Mouse (Mus musculus): ENCODE results near the gene Ttc39b. TPM values are rescaled to one million over a fixed set of nuclear protein-coding genes. Genes with fewer than 3 reads are reported as not detected.
"Not testable (repeated sequence)": the region's sequence is repeated elsewhere in the genome, so short reads cannot be mapped to it uniquely, and the experiment has no call there.

Ttc39b gene
- polyA plus RNA-seq, 1 experiment from 2014 or later = 8.4 TPM

DNA sequence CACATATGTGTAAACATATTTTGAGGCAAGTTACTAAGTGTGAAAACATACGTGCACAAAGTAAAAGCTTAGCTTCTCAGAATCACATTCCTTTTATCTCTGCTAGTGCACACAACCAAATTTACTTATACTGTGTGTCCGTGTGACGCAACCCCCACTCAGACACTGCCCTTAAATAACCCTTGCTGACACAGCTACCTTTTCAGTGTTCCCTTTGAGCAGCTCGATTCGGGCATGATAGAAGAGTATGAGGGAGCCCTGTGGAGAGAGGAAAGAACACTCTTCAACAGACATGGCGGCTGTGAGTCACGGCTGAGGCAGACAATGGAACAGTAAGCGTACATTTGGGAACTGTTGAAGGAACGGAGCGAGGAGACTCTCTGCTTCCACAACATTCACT is 80.3 kb downstream of the Ttc39b start:
- Histone ChIP-seq H3K4me3 (ENCODE audit: inconsistent target) (no peak overlapping the region), H3K79me2 (ENCODE audit: inconsistent target) (no peaks in the 10 kb centered on the region), H3K36me3 (ENCODE audit: inconsistent target) (no peaks in the 10 kb centered on the region), H3K27ac (no peak overlapping the region)
- WGBS (ENCODE audit: missing documents) = 91% methylated on average over 10 of the region's 10 CpGs

DNA sequence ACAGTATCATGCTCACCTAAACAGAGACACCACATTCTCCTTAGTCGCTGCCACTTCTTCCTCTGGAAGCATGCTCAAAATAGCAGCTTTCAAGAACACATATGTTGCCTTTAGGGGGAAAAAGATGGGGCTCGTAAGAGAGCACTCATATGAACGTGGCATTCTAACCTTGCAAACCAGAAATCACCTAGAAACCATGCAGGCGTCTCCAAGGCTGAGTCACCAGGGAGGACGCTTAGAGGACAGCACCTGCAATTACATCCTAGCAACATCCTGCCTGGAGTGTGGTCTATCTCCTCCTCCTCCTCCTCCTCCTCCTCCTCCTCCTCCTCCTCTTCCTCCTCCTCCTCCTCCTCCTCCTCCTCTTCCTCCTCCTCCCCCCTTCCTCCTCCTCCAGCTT is 82.4 kb downstream of the Ttc39b start:
- WGBS (ENCODE audit: missing documents) = 81% methylated on average over 3 of the region's 5 CpGs
- Histone ChIP-seq H3K4me3 (ENCODE audit: inconsistent target) (no peak overlapping the region), H3K27ac (no peak overlapping the region), H3K79me2 (ENCODE audit: inconsistent target) (no peaks in the 10 kb centered on the region), H3K36me3 (ENCODE audit: inconsistent target) (no peaks in the 10 kb centered on the region)

DNA sequence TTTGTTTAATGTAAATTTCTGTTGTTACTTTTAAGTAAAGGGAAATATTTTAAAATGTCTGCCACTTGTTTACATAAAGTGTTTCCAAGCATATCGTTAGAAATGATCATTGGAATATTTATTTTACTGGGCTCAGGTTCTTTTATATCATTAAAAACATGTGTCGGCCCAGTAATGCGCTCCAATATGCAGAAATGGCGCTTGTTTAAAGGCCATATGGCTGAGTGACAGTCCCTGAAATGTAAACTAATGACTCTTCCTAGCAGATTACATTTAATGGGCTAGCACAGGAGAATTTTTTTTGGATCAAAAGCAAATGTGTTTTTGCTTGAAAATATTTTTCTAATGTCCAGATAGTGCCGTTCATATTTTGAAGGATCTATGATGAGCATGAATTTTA is 86.4 kb downstream of the Ttc39b start:
- no peak overlapping the region for H3K27ac ChIP-seq
- WGBS (ENCODE audit: missing documents) = 87% methylated on average over 5 of the region's 5 CpGs
- H3K36me3 ChIP-seq (ENCODE audit: inconsistent target) = no peaks in the 10 kb centered on the region
- no peak overlapping the region for H3K4me3 ChIP-seq (ENCODE audit: inconsistent target)
- H3K79me2 ChIP-seq (ENCODE audit: inconsistent target) = no peaks in the 10 kb centered on the region

DNA sequence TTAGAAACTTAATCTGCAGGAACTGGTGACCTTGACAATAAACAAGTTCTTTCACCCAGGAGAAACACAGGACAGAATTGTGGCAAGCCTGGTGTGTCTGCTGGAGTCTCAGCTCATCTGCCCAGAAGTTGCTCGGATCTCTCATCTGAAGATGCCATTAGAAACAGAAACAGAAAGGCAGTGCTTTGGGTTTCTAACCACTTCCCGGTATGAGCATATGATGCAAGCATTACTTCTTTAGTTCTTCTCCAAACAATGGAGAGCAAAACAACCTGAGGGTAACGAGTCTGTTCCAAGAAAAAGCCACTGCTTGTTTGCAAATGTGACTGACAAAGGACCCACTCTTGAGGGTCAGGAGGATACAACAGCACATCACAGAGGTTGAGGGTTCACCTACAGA is 88.8 kb downstream of the Ttc39b start:
- 0% methylated on average over 1 of the region's 3 CpGs for WGBS (ENCODE audit: missing documents)
- H3K27ac ChIP-seq; H3K4me3 ChIP-seq (ENCODE audit: inconsistent target); H3K36me3 ChIP-seq (ENCODE audit: inconsistent target); H3K79me2 ChIP-seq (ENCODE audit: inconsistent target): not testable (repeated sequence)

DNA sequence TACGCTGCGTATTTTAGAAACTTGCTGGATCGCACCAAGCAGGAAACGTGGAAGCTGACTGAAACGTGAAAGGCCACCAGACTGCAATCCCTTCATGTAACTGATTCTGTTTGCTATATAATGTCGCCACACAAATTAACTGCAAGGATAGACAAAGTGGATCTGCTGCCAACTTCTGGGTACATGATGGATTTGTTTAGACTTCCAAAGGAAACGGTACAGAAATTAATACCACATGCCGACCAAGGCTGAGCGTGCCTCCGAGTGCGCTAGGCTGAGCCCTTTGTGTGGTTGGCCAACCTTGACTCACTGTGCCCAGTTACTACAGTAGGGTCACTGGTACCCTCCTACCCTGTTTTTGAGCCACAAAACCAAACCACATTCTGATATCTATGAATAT is 89.3 kb downstream of the Ttc39b start:
- Histone ChIP-seq H3K27ac (0 out of 2 replicates have a peak overlapping the region, but pooled peaks have one; percentile 7), H3K4me3 (ENCODE audit: inconsistent target) (no peak overlapping the region), H3K79me2 (ENCODE audit: inconsistent target) (no peaks in the 10 kb centered on the region), H3K36me3 (ENCODE audit: inconsistent target) (no peaks in the 10 kb centered on the region)
- 80% methylated on average over 11 of the region's 11 CpGs for WGBS (ENCODE audit: missing documents)

DNA sequence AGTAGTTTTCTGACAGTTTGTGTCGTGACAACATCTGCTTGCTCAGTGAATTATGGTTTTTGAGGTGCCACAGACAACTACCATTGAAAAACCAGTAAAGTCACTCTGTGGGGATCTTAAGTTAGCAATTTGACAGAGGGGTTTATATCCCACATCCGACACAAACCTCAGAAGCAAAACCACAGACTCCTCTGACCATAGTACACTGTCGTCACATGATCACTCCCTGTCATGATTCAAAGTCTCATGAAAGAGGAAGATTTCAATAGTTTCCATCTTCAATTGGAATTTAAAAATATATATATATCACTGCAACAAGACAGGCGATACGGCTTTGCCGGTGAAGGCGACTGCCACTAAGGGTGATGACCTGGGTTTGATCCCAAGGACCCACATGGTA is 89.9 kb downstream of the Ttc39b start:
- H3K4me3 ChIP-seq (ENCODE audit: inconsistent target) = no peak overlapping the region
- H3K36me3 ChIP-seq (ENCODE audit: inconsistent target) = no peaks in the 10 kb centered on the region
- WGBS (ENCODE audit: missing documents) = 40% methylated on average over 7 of the region's 7 CpGs
- H3K79me2 ChIP-seq (ENCODE audit: inconsistent target) = no peaks in the 10 kb centered on the region
- H3K27ac ChIP-seq = no peak overlapping the region

DNA sequence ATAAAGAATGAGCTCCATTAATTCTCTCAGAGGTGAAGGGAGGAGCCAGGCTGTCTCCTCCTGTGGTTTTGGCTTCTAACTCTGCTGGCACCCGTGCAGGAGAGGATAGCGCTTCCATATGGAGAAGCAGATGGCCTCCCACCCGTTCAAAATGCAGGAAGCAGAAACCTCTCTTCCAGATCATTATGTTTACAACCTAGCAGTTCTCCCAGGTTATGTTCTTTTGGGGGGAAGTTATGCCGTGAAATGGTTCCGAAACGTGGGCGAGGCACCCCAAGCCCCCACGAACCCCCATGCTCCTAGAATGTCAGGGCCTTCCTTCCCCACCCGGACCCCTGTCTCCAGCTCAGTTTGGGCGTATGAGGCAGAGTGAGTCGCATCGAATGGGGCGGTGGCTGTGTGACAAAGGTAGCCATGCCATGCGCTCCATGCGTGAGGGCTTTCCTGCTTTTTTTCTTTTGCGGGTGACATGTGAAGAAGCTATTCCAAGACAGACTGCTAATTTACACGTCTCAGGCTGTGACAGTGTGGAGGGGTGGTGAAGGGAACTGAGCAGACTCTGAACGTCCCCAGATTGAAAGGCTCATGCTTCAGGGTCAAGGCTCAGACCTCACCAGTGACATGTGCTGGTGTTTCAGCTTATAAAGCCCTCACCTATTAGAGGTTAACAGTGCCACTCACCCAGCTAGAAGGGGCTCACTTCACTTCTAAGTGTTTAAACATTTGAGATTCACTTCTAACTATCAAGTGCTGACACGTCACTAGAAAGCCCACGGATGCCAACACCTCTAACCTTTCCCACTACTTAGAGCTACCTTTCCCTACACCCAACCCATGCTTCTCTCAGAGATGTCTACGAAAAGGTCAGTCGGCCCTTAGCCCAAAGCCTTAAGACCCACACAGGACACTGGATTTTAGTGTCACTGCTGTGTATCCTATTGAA is 90.6 kb downstream of the Ttc39b start:
- Histone ChIP-seq H3K79me2 (ENCODE audit: inconsistent target) (no peaks in the 10 kb centered on the region), H3K36me3 (ENCODE audit: inconsistent target) (no peaks in the 10 kb centered on the region), H3K4me3 (ENCODE audit: inconsistent target) (no peak overlapping the region), H3K27ac (no peak overlapping the region)
- 86% methylated on average over 22 of the region's 22 CpGs for WGBS (ENCODE audit: missing documents)

- Histone ChIP-seq H3K36me3 (ENCODE audit: inconsistent target) (no peaks in the 10 kb centered on the region), H3K79me2 (ENCODE audit: inconsistent target) (no peaks in the 10 kb centered on the region), H3K27ac (no peak overlapping the region), H3K4me3 (ENCODE audit: inconsistent target) (no peak overlapping the region)
- WGBS (ENCODE audit: missing documents) = 96% methylated on average over 9 of the region's 9 CpGs
These were observed 91.7 kb downstream of the Ttc39b start for GRCm38 (mm10) chr4:83232315-83232880.

DNA sequence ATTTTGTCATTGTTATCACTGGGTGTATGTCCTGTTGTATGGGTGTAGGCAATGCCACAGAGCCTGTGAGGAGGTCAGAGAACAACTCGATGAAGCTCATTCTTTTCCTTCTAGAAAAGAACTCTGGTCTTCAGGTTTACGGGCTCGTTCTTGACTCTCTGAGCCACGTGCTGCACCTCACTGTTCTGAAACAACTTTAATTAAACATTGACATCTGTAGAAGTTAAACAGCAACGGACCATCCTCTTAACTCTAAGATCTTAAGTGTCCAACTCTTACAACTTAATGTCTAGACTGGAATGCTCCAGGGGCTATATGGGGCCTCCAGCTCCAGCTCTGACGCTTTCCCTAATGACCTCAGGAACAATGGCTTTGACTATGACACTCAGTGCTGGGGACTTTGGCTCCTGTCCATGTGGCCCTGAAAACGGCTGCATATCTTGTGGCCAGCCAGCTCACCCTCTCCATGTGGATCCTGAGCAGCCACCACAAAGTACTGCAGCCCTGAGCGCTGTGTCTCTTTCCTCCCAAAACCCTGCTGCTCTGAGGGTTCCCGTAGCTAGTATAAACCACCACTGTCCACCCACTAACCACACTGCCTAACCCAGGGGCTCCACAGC is 95.3 kb downstream of the Ttc39b start:
- Histone ChIP-seq H3K36me3 (ENCODE audit: inconsistent target) (no peaks in the 10 kb centered on the region), H3K4me3 (ENCODE audit: inconsistent target) (no peak overlapping the region), H3K27ac (no peak overlapping the region), H3K79me2 (ENCODE audit: inconsistent target) (no peaks in the 10 kb centered on the region)
- WGBS (ENCODE audit: missing documents) = 81% methylated on average over 9 of the region's 9 CpGs

DNA sequence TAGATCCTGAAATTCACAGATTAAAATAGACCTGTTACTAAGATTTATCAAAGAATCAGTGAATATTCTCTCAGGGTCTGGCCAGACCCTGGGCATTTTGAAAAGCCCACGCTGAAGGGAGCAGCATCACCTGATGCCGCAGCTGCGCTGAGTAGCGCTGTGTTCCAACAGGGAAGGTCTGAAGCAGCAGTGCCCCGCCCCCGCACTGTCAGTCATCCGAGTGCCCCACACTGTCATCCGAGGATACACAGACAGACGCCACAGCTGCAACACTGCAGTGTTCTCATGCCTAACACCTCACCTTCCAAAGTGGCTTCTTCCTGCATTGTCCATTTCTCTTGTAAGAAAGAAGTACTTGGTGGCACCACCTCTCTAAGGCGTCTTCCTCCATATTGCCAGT is 96.0 kb downstream of the Ttc39b start:
- H3K4me3 ChIP-seq (ENCODE audit: inconsistent target) = no peak overlapping the region
- no peak overlapping the region for H3K27ac ChIP-seq
- H3K36me3 ChIP-seq (ENCODE audit: inconsistent target) = no peaks in the 10 kb centered on the region
- no peaks in the 10 kb centered on the region for H3K79me2 ChIP-seq (ENCODE audit: inconsistent target)
- 93% methylated on average over 10 of the region's 10 CpGs for WGBS (ENCODE audit: missing documents)

- 91% methylated on average over 6 of the region's 8 CpGs for WGBS (ENCODE audit: missing documents)
- H3K27ac ChIP-seq = no peak overlapping the region
- no peaks in the 10 kb centered on the region for H3K36me3 ChIP-seq (ENCODE audit: inconsistent target)
- H3K79me2 ChIP-seq (ENCODE audit: inconsistent target) = no peaks in the 10 kb centered on the region
- H3K4me3 ChIP-seq (ENCODE audit: inconsistent target) = no peak overlapping the region
These were observed 98.3 kb downstream of the Ttc39b start for GRCm38 (mm10) chr4:83225633-83226360.

- WGBS (ENCODE audit: missing documents) = 61% methylated on average over 5 of the region's 5 CpGs
- Histone ChIP-seq H3K79me2 (ENCODE audit: inconsistent target) (no peaks in the 10 kb centered on the region), H3K4me3 (ENCODE audit: inconsistent target) (no peak overlapping the region), H3K36me3 (ENCODE audit: inconsistent target) (no peaks in the 10 kb centered on the region), H3K27ac (no peak overlapping the region)
These were observed 99.8 kb downstream of the Ttc39b start for GRCm38 (mm10) chr4:83224242-83224641.

GRCm38 (mm10) chr4:83223197-83223596 is 100.9 kb downstream of the Ttc39b start:
- H3K27ac ChIP-seq = no peak overlapping the region
- no peaks in the 10 kb centered on the region for H3K79me2 ChIP-seq (ENCODE audit: inconsistent target)
- no peak overlapping the region for H3K4me3 ChIP-seq (ENCODE audit: inconsistent target)
- WGBS (ENCODE audit: missing documents) = 79% methylated on average over 5 of the region's 5 CpGs
- H3K36me3 ChIP-seq (ENCODE audit: inconsistent target) = no peaks in the 10 kb centered on the region

GRCm38 (mm10) chr4:83220761-83221557 is 103.1 kb downstream of the Ttc39b start:
- no peaks in the 10 kb centered on the region for H3K79me2 ChIP-seq (ENCODE audit: inconsistent target)
- no peak overlapping the region for H3K4me3 ChIP-seq (ENCODE audit: inconsistent target)
- no peak overlapping the region for H3K27ac ChIP-seq
- H3K36me3 ChIP-seq (ENCODE audit: inconsistent target) = no peaks in the 10 kb centered on the region
- 63% methylated on average over 13 of the region's 13 CpGs for WGBS (ENCODE audit: missing documents)

All from macrophage (primary cell).